Mouse (Mus musculus) c-Kit-positive CD71-positive TER-119-positive erythroid progenitor cells, embryonic 14.5 days (primary cell): ENCODE data around the gene Lgr5.

Source experiments
- DNase-seq: peaks from one replicate; pipeline ENCODE4 v3.0.0-alpha.2; 2013; ENCODE audit warnings: low spot score

Gene Lgr5

DNA sequence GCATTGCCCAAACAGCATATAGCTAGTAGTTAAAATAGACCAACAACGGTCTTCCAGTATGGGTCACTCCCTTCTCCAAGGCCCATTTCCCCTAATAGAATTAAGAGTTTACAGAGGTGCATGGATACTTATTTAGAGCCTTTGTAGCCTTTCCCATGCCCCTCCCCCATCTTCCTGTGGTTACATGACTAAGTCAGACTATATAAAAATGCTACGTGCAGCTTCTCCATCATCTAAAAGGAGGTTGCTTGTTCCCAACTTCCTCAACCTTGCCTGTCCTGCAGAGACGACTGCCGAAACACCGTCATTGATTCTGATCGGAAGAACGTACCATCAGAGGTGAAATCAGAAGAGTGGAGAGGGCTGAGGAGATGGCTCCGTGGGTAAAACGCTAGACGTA lies 82.4 kb downstream of the Lgr5 start:
- no peak for DNase-seq

- no peak for DNase-seq
Observed at GRCm38 (mm10) chr10:115493778-115494141, 93.8 kb downstream of the Lgr5 start.

GRCm38 (mm10) chr10:115492956-115493777 lies 94.4 kb downstream of the Lgr5 start:
- no peak for DNase-seq

DNA sequence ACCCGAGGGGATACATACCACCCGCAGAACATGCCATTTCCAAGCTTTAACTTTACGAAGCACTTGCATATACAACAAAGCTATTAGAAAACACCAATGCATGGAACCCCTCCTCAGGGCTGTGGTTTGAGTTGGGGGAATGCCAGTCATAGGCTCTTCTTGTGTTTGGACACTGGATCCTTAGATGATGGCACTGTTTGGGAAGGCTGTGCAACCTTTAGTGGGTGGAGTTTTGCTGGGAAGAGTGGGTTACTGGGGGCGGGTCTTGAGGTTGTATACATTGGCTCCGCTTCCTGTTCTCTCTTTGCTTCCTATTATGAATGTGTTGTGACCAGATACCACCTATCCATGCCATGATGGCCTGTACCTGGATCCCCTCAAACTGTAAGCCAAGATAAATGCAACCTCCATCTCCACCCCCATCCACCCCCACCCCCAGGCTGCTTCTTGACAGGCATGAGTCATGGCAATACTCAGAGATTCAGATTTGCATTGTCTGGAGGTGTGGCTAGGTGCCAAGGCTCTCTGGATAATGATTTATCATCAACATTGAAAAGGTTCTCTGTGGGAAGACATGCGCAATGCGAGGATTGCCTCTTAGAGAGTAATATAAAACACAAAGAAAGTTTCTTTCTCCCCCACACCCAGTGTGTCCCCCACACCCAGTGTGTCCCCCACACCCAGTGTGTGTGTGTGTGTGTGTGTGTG lies 95.6 kb downstream of the Lgr5 start:
- no peak for DNase-seq

- no peak for DNase-seq
Observed at GRCm38 (mm10) chr10:115485602-115486001, 102.0 kb downstream of the Lgr5 start.

DNA sequence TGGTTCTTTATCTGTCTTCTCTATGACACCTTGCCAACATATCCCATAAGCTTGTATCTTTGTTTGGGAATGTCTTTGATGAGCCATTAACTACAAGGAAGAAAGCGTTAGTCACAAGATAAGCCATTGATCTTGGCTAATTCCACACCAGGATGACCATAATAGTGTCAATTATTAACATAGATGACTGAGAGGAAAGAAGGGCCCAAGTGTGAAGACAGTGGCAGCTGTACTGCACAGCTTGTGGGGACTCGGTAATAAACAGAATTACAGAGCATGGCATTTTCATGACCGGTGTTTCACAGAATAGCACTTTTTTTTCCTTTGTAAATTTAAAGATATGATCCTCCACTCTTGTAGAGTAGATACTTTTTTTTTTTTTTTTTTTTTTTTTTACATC lies 102.9 kb downstream of the Lgr5 start:
- DNase-seq: no peak

DNA sequence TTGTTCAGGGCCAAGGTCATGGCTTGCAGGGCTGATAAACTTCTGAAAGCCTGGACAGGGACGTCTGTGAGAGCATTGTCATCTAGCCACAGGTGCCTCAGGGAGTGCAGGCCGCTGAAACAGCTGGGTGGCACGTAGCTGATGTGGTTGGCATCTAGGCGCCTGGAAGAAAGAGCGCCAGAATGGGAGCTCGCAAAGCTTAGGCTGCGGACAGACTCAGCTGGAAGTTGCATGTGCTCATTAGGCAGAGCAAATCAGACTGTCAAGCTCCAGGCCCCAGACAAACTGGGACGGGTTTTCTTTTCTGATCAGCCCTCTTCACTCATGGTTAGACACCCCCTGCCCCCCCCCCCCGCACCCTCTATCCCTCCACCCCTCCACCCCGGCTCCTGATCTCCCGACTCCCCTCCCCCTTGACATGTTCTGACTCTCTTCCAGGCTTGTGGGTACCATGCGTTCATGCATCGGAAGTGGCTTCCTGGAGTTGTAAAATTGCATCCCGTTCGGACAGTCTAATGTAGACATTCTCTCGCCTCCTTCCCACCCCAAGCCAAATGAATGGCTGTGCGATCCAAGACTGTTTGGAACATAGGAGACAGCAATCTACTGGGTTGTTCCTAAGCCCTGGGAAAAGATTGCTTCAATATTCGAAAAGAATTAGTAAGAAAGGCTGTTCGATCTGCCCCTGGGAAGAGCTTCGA lies 109.0 kb downstream of the Lgr5 start:
- DNase-seq: no peak

DNA sequence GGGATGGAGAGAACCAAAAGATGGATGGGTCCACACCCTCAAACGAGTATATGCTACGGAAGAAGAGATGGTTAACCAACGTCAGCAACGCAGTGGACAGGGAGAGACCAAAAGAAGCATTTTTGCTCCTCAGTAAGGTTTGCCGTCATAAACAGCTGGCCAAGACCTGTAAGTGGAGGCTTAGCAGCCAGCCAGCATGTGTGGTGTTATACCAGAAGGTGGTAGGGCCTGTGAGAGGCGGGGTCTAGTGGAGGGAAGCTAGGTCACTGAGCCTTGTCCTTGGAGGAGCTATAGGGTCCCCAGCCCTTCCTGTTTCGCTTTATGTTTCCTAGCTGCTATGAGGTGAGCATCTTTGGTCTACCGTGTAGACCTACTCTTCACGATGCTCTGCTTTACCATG lies 111.1 kb downstream of the Lgr5 start:
- no peak for DNase-seq

DNA sequence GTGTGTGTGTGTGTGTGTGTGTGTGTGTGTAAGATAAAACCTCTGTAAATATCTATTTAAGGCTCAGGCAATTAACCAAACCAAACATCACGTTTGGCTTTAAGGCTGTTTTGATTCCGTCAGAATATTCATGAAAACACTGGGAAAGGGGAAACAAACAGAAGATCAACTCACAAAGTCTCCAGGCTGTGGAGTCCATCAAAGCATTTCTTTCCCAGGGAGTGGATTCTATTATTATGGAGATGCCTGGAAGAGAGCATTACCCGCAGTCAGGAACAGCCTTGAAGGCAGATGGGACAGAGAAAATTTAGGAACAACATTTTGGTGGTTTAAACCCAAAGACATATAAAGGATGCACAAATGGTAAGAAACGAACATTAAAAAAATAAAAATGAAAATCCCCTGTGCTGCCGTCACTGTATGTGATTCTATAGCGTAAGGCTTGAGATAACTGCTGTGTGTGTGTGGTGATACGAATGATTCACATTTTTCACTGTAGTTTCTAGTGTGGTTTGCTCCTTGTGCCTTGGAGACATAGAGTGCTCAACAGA lies 112.5 kb downstream of the Lgr5 start:
- DNase-seq: no peak

GRCm38 (mm10) chr10:115473213-115473961 lies 114.2 kb downstream of the Lgr5 start:
- DNase-seq: no peak

GRCm38 (mm10) chr10:115470621-115471334 lies 116.8 kb downstream of the Lgr5 start:
- DNase-seq: no peak

- DNase-seq: no peak
Observed at GRCm38 (mm10) chr10:115469040-115469439, 118.5 kb downstream of the Lgr5 start.

DNA sequence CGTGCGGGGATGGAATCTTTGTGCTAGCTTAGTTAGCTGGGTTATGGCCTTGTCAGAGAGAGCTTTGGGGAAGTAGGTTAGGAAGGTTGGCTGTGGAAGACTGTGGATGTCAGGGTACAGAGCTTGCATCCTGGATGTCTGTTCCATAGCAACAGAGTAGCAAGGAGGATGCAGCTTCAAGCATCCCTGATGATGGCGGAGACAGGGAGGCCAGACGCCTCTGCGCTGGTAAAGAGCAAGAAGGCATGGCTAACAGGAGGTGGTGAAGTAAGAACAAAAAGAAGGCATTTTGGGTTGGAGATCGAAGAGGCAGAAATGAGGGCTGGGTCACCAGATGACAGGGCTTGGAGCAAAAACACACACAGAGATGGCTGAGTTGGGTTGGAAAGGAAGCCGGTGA lies 118.9 kb downstream of the Lgr5 start:
- no peak for DNase-seq

- DNase-seq: no peak
Observed at GRCm38 (mm10) chr10:115467985-115468384, 119.6 kb downstream of the Lgr5 start.

- DNase-seq: no peak
Observed at GRCm38 (mm10) chr10:115465778-115466177, 121.8 kb downstream of the Lgr5 start.

DNA sequence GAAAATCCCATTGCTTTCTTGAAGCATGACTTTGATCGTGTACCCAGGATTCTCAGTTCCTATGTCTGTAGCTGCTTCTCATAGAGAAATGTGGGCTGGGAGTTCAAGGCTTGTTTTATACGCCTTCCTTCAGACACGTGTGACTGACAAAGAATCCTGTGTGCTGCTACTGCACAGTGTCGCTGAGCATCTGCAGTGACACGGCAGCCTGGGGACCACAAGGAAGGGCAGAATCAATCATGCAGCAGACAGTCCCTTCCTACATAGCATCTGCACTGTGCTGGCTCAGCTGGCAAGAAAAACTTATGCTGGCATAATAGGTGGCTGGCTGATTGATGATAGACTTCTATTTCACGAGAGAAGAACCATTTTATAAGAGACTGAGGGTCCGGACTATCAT lies 122.5 kb downstream of the Lgr5 start:
- no peak for DNase-seq

GRCm38 (mm10) chr10:115462646-115463045 lies 124.9 kb downstream of the Lgr5 start:
- DNase-seq: no peak

GRCm38 (mm10) chr10:115457368-115458021 lies 130.1 kb downstream of the Lgr5 start:
- DNase-seq: no peak

- DNase-seq: no peak
Observed at GRCm38 (mm10) chr10:115448614-115449013, 139.0 kb downstream of the Lgr5 start.

- DNase-seq: no peak
Observed at GRCm38 (mm10) chr10:115437286-115437685, 150.3 kb downstream of the Lgr5 start.

- no peak for DNase-seq
Observed at GRCm38 (mm10) chr10:115425351-115425750, 162.2 kb downstream of the Lgr5 start.
